Mouse (Mus musculus) gastrocnemius, adult 18-20 months (tissue): ENCODE measurements around the gene Zfand4. TPM values are rescaled to one million over a fixed set of nuclear protein-coding genes. Genes with fewer than 3 reads are reported as not detected.
"Not testable (repeated sequence)": the region's sequence is repeated elsewhere in the genome, so short reads cannot be mapped to it uniquely, and the experiment has no call there.

Experiments
- DNase-seq: peaks from one replicate; pipeline ENCODE4 v3.0.0; 2021; ENCODE audit warnings: low spot score
- long read RNA-seq, 2 experiments: library from polyadenylated mRNA; stranded (forward); transcript quantifications; one replicate each; pipeline ENCODE4 v2.0.0; 2021
- total RNA-seq, 2 experiments: library from RNA; stranded (reverse); gene quantifications; 2 replicates each; pipeline ENCODE4 v1.2.3; 2021

The Zfand4 gene
- under 1 TPM; 0.52 to 0.94 TPM for total RNA-seq
- long read RNA-seq, experiment 1, partial matches to known transcripts, result 1 of 1 reads
- long read RNA-seq, experiment 1, other reads (novel, unspliced or antisense), result 0 of 1 reads
- long read RNA-seq, experiment 2, result 0 reads

DNA sequence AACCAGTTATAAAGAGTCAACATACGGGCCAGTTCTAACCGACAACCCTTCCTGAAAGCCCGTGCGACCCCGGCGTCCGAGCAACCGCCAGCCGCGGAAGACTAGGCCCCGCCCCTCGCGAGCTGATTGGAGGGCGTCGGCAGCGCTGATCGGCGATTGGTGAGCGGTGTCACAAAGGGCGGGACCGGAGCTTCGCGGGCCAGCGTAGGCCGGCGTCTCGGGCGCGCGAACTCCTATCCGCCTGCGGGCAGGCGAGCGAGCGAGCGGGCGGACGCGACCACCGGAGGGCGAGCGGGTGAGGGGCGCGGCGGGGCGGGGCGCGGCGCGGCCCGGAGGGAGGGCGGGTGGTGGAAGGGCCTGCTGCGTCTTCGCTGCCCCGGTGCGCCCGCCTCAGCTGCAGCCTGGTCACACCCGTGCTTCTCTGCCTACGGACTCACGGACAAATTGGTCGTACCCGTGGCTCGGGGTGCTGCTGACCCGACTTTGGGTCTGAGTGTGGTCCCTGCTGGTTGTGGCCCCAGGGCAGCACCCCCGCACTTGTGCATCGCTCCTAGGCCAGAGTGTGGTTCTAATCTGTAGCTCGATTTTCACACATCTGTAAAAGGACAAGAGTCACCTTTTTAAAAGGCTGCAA is at the start of gene Zfand4:
Gene Zfand4, plus strand, starts transcription at position 205 of the 634 bp plus-strand sequence.
- peak; percentile 90 for DNase-seq

DNA sequence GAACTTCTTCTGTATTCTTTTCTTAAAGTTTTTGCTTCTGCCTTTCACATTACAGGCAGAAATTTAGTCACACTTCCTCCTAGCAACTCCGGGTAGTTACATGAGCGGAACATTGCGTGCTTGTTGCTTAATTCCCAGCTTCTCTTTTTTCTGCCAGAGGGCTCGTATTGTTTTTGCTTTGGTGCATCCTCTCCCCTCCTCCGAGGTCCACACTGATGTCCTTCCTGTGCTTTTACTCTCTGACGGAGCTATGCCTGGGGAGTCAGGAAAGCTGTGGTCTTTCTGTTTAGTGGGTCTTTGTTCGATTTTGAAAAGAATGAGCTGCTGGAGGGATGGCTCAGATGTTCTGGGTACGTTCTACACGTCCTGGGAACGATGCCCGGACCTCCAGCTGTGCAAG is 36.3 kb upstream of the Zfand4 start:
- peak; percentile 15 for DNase-seq

DNA sequence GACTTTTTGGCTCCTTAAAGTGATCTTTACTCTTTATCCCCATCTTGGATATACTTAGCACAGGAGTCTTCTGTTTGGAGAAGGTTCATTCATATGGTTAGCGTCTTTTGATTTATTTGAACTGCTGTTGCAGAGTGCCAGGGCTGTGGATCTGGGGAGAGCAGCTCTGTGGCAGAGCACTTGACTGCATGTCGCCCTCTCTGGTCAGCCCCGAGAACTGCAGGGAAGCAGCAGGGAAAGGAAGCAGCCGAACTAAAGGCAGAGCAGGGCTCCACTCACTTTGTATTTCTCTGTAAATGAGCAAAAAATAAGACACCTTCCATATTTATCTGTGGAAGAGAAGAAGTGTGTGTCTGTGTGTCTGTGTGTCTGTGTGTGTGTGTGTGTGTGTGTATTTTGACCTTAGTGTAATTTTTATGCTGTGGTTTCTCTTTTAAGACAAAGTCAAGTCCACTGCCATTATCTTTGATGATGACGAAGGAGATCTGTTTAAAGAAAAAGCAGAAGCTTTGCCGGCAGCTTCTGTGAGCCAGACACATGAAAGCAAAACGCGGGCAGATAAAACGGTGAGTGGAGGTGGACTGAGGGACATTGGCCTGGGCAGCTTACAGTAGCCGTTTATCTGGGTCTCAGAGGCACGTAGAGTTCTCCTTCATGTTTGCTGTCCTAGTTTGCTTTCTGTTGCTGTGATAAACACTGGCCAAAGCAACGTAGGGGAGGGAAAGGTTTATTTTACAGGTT is 35.1 kb upstream of the Zfand4 start:
- peak; percentile 73 for DNase-seq

GRCm38 (mm10) chr6:116234821-116235220 is 29.2 kb upstream of the Zfand4 start:
- DNase-seq, result not testable (repeated sequence)

- peak; percentile 15 for DNase-seq
These were observed 28.7 kb upstream of the Zfand4 start for GRCm38 (mm10) chr6:116235336-116235735.

- no peak for DNase-seq
These were observed 25.9 kb upstream of the Zfand4 start for GRCm38 (mm10) chr6:116238083-116238482.

DNA sequence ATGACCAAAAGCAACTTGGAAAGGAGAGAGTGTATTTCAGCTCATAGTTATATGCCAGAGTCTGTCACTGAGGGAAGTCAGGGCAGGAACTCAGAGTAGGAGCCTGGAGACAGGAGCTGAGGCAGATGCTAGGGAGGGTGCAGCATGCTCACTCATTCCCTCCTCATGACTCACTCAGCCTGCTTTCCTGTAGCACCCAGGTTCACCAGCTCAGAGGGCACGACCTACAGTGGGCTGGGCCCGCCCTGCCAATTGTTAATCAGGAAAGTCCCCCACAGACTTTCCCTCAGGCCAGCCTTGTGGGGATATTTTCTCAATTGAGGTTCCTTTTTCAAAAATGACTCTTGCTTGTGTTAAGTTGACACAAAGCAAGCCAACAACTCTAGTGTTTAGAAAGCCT is 23.7 kb upstream of the Zfand4 start:
- DNase-seq, result no peak

GRCm38 (mm10) chr6:116259649-116260048 is 4.4 kb upstream of the Zfand4 start:
- DNase-seq, result no peak

DNA sequence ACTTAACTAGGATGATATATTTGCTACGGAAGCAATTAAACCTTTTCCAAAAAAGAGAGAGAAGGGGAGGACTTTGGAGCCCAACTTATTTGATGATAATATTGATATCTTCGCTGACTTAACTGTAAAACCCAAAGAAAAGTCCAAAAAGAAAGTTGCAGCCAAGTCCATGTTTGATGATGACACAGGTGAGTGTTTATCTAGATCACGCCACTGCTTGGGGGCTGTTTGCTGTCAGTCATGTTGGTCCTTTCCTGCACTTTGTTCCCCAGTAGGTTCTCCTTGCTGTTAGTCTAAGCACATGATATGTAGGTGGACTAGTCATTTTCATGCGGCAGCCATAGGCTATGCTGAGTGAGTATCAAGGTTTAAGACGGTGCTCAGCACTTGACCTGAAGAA is 3.5 kb upstream of the Zfand4 start:
- DNase-seq, result no peak

- DNase-seq, result no peak
These were observed 1.2 kb upstream of the Zfand4 start for GRCm38 (mm10) chr6:116262824-116263223.

DNA sequence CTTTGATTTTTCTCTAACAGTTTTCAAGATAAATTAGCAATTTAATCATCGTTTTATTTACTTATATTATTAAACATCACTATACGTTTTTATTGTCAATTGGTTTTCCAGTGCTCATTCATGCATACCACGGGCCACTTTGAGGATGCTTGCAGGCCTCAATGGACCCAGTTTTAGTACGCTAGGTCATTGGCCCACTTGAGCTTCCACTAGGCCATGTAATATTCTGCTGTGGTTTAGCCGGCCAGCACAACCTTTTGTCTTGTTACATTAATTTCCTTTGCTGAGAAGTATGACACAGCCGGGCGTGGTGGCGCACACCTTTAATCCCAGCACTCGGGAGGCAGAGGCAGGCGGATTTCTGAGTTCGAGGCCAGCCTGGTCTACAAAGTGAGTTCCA is 814 bp downstream of the Zfand4 start:
- DNase-seq, result no peak

GRCm38 (mm10) chr6:116265603-116266002 is 1.6 kb downstream of the Zfand4 start:
- DNase-seq, result no peak

- DNase-seq, result no peak
These were observed 2.5 kb downstream of the Zfand4 start for GRCm38 (mm10) chr6:116266273-116267109.

DNA sequence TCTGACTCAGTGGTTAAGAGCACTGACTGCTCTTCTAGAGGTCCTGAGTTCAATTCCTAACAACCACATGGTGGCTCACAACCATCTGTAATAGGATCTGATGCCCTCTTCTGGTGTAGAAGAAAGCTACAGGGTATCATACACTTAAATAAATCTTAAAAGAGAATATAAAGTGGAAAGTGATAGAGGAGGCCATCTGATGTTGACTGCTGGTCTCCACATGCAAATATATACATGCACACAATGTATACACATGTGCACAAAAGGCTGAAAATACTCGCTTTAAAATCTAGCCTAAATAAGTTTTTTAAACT is 3.0 kb downstream of the Zfand4 start:
- no peak for DNase-seq

DNA sequence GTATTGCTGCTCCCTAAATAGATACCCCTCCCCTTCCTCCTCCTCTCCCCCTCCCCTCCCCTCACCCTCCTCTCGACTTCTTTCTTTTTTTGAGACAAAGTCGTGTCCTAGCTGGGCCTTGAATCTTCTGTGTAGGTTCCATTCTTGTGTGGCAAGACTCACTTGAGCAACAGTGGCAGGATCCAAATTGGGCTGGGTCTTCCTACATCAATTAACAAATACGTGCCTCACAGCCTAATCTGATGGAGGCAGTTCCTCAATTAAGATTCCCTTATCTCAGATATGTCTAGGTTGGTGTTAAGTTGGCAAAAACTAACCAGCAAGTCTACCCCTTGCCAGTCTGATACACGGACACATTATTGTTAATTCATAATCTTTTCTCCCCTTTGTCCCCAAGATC is 11.7 kb downstream of the Zfand4 start:
- no peak for DNase-seq

DNA sequence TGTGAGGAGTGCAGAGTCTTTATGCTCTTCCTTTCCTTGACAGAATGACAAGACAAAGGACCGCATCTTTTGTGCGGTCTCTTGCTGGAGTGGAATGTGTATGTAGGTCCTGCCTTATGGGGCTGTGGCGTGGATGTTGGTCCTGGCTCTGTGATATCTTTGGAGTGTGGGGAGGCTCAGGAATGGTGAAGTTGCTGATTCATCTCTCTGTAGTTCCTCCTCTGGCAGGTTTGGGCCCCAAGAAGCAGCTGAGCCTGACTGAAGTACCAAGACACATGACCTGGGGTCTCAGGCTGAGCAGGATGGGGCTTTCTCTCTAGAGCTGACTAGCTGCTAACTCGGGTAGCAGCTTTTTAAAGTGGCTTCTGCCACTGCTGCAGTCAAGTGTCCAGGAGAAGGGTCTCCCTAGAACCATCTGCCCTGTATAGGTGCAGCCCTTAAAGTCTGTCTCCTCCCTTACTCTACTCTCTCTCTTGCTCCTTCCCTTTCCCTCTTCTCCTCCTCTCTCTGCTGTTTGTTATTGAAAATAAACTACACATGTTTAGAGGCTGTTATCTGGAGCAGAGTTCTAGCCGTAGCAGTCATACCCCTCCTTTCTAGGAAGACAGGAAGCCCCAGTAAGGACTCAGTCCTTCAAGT is 14.8 kb downstream of the Zfand4 start:
- DNase-seq, result no peak

- DNase-seq, result no peak
These were observed 17.0 kb downstream of the Zfand4 start for GRCm38 (mm10) chr6:116281014-116281413.

GRCm38 (mm10) chr6:116282546-116282945 is 18.5 kb downstream of the Zfand4 start:
- DNase-seq, result no peak

DNA sequence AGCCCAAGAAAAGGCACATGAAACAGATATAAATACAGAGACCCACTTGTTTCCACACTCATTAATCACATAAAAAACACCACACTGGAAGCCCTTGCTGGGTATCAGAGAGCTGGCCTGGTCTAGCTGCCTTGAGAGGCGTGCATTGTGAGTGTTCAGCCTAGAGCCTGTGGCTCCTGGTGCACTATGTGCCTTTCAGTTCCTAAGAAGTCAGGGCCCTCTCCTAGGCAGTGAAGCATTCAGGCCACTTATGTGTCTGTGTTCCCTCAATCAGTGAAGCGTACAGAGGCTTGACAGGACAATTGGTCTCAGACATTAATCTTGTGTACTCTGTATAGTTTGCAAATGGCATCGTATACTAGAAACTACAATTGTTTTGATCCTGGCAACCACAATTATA is 19.3 kb downstream of the Zfand4 start:
- no peak for DNase-seq

- DNase-seq, result no peak
These were observed 22.3 kb downstream of the Zfand4 start for GRCm38 (mm10) chr6:116286321-116286720.

DNA sequence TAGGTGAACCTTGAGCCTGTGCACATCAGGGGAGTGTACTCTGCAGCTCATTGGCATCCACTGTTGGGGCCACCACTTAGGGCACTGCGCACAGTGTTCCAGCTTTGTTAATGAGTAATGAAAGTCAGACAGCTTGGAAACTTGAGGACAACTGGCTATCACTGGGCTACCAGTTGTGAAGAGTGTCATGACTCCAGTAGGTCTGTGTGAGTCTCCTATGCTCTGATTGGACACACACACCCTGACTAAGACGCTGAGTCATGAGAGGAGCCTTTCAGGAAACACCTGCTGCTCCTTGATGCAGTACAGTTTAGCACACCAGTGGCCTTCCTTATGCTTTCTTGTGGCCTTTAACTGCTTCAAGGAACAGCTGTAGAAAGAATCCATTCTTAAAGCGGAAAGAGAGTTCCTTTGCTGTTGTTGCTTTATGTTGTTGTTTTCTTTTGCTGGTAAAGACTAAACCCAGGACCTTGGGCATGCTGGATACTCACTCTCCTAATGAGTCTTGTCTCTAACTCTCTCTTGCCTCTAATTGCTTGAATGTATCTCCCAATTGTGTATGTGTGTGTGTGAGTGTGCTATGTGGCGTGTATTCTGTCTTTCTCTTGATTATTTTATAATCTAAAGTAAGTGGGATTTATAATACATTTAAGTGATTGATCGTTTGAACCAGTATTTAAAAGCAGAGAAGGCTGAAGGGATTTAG is 23.0 kb downstream of the Zfand4 start:
- no peak for DNase-seq
